Mouse (Mus musculus) heart, postnatal 0 days (tissue): Measurements from ENCODE around the gene Aup1.

Source experiments
- CTCF ChIP-seq: IDR thresholded peaks from 2 replicates; pipeline ENCODE4 v1.5.1; 2016; ENCODE audit warnings: antibody characterized with exemption, control low read depth, low read depth
- EP300 ChIP-seq: IDR thresholded peaks from 2 replicates; pipeline ENCODE4 v1.6.1; 2016; ENCODE audit warnings: antibody characterized with exemption, low read depth

GRCm38 (mm10) chr6:83031111-83031510 lies 23.2 kb upstream of the Aup1 start:
- no peak for TF ChIP-seq EP300
- no peak for TF ChIP-seq CTCF
